Mouse (Mus musculus) cerebellum, postnatal 14 days (tissue): Measurements from ENCODE around the gene Fam162a.
"Not testable (repeated sequence)": the region's sequence is repeated elsewhere in the genome, so short reads cannot be mapped to it uniquely, and the experiment has no call there.

Source experiments
- DNase-seq, 2 experiments: peaks; one replicate each; pipeline ENCODE4 v3.0.0; 2021; ENCODE audit warnings: mixed read lengths in 2 of 2

Fam162a gene

DNA sequence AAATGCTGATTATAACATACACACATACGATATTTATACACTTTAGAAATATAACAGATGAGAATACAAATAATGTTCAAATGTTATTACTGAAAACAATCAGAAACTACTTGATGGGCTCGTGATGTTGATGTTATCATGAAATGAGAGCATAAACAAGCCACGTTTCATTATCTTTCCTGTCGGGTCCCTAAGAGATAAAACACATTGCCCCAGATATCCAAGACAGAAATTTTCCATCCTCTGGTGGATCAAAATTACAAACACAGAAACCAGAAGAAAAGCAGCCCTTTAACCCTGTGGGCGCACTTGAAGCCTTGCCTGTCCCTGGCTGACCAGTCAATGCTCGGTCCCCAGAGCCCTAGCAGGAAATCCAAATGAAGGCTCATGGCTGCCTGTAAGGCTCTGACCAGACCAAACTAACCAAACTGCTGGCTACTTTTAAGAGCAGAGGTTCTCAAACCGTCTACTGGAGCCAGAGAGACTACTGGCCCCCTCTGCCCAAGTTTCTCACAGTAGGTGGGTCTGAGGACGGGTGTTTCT is 13.4 kb downstream of the Fam162a start:
- DNase-seq = no peak

- no peak for DNase-seq
Measured at GRCm38 (mm10) chr16:36056416-36056815, 15.0 kb downstream of the Fam162a start.

DNA sequence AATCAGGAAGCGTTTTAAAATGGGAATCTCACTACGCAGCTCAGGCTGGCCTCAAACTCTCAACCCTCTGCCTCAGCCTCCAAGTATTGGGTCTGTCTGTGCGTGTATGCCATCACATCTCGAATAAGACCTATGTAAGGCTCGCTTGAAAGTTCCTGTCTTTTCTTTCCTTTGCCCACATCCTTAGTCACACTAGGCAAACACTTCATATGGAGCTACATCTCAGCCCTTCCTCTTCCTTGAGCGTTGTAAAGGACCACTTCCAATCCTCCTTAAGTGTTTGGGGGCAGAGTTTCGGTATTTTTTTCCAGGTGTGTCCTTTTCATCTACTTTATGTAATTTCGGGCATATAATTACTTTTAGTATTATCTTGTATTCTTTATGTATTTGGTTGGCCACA is 16.5 kb downstream of the Fam162a start:
- DNase-seq = no peak

DNA sequence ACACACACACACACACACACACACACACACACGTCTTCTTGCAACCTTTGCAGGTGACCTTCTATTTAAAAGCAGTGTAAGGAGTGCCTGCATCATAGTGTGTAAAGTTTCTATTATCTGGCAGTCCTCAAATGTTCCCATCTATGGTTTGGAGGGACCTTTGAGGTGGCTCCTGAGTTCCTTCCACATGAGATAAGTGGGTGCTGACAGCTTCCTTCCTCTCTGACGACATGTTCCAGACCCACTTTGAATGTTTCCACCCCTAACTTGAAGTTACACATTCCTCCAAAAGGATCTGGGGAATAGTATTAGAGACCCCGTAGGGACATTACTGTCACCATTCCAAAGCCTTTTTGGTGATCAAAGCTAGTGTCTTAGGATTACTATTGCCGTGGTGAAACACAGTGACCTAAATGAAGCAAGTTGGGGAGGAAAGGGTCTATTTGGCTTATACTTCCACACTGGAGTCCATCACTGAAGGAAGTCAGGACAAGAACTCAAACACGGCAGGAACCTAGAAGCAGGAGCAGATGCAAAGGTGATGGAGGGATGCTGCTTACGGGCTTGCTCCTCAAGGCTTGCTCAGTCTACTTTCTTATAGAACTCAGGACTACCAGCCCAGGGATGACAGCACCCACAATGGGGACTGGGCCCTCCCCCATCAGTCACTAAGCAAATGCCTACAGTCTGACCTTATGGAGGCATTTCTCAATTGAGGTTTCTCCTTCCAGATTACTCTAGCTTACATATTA is 17.7 kb downstream of the Fam162a start:
- no peak for DNase-seq

DNA sequence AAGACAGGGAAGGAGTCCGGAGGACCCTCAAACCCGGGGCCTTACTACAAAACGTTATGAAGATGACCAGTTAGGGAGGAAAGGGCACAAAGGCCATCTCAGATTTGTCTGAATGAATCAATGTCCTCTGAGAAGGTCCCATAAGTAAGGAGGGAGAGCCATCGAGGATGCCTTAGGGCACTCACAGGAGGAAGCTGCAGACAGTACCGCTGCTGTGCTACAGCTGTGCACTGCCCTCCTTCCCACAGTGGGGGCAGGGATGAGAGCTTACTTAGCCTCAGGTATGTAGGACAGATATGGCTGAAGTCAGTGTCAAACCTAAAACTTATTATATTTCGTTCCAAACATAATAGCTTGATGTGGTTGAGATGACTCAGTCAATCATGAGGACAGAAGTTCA is 19.9 kb downstream of the Fam162a start:
- DNase-seq = no peak

DNA sequence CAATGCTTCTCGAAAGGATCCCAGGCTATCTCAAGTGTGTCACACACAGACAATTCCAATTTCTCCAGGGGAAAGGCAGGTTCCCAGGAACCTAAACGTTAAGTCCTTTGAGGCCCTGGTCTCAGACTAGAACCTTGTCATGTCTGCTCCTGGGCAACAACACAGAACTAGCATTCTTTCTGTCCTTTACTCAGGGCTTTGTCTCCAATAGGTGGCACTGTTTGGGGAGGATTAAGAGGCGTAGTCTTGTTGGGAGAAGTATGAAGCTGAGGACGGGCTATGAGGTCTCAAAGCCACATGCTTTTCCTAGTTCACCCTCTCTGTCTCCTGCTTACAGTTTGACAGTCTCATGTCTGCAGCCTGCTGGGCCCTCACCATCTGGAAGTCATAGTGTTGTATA is 23.9 kb downstream of the Fam162a start:
- no peak for DNase-seq

GRCm38 (mm10) chr16:36043964-36044363 is 27.4 kb downstream of the Fam162a start:
- no peak for DNase-seq

DNA sequence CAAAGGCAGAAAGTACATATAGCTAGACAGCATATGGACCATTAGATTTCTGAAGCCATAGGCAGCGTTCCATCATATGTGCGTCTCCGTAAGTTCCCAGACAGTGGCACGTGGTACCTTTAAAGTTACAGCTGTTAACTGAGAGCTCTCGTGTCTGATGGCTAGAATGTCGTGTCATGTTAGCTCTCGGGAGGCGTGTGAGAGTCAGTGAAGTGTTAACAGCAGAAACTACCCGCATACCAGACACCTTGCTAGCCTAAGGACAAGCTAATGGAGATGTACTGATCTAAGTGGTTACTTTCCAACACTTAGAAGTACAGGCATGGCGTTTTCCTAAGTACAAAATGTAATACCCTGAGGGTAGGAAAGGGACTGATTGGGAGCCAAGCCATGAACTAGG is 28.3 kb downstream of the Fam162a start:
- DNase-seq = no peak

DNA sequence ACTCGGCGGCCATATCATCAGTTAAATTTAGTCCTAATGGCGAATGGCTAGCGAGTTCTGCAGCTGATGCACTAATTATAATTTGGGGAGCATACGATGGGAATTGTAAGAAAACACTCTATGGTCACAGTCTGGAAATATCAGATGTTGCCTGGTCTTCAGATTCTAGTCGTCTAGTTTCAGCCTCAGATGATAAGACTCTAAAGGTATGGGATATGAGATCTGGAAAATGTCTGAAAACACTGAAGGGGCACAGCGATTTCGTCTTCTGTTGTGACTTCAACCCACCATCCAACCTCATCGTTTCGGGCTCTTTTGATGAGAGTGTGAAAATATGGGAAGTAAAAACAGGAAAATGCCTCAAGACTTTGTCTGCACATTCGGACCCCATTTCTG is 29.8 kb downstream of the Fam162a start:
- no peak for DNase-seq

DNA sequence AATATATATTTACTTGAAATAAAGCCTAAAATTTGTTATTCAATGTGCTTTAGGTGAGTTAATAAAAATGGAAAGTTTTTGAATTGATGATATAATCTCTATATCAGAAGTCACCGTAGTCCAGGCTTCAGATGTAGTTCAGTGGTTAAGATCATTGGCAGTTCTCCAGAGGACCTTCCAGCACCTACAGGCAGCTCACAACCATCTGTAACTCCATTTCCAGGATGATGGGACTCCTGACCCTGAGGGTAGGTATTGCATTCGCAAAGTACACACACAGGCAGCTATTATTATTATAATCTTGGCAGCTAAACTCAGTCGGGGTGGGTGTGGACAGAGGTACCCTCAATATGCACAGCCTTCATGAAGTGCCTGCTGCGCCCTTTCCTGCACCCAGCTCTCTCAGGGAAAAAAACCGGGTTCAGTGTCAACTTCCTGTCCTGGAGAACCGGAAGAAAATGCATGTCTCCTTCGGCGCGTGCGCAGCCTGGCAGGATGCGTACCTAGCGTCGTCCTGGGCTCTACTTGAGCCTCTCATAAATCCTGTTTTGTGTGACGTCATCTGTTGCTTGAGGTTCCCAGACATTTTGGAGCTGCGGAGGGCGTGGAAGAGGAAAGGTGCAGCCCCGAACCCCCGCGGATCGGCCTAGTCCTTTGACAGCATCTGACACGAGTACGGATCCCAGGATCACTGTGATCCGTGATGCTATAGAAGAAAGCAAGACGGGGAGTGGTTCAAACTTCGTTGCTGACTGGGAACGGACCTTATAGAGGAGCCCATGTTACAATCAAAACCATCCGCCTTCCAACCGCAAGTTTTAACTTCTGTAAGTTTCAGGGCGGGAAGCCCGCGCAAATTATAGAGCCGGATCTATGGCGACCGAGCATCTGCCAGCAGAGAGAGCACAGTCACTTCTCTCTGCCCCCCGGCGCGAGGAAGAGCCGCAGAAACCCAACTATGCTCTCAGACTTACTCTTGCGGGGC is 30.5 kb downstream of the Fam162a start, which contains the start of gene Wdr5b:
Gene Wdr5b (plus strand): TSS at position 551 of the 985 bp plus-strand sequence.
- DNase-seq = peak; percentile 91 to 94

DNA sequence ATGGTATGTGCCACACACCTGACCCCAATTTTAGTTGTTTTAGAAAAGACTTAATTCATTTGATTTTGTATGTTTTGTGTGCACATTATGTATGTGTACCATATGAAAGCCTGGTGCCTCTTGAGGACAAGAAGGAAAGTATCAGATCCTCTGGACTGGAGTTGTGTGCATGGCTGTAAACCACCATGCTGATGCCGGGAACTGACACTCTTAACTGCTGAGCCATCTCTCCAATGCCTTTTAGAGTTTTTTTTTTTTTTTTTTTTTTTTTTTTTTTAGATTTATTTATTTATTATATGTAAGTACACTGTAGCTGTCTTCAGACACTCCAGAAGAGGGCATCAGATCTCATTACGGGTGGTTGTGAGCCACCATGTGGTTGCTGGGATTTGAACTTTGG is 43.3 kb downstream of the Fam162a start:
- not testable (repeated sequence) for DNase-seq

DNA sequence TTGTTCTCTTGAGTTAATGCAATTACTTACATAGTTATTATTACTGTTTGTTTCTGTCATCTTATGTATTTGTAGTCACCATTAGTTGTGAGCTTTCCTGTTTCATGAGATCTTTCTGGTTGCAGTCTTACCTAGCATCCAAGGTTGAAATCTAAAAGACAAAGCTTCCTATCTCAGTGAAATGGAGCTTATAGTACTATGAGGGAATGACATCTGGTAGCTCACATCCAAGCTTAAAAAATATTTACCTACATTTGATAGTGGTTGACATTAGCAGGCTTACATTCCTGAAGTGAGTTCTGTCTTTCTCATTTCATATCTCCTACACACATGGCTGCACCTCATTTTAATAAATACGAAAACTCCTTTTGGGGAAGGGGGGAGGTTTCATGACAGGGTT is 55.1 kb downstream of the Fam162a start:
- DNase-seq = no peak

DNA sequence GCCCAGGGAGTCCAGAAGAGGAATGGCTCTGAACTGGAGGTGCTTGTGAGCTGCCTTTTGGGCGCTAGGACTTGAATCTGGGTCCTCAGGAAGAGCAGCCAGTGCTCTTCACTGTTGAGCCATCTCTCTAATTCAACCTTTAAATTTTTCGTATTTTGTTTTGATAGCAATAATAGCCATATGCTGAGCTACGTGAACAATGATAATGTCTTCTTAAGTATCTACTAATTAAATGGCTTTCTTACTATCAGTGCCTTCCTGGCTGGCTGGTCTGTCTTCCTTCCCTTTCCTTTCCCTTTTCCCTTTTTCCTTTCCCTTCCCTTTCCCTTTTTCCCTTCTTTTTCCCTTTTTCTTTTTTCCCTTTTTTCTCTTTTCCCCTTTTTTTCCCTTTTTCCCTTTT is 63.0 kb downstream of the Fam162a start:
- DNase-seq = no peak

DNA sequence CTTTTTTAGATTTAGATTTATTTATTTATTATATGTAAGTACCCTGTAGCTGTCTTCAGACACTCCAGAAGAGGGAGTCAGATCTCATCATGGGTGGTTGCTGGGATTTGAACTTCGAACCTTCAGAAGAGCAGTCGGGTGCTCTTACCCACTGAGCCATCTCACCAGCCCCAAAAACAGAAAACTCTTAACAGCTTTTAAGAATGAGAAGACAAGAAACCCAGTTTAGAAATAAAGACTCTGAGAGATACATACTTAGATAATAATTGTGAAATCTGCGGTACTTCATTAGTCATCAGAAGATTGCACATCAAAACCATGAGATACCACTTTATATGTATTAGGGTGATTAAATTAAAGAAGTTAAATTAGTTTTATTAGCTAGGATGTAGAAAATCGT is 72.5 kb downstream of the Fam162a start:
- DNase-seq = not testable (repeated sequence)
